Mouse (Mus musculus): ENCODE data around the gene Nmt1. TPM values are rescaled to one million over a fixed set of nuclear protein-coding genes. Genes with fewer than 3 reads are reported as not detected.

Gene Nmt1
- total and polyA plus RNA-seq, 3 experiments, result 37.1 to 67.2 (median 60.5) TPM

GRCm38 (mm10) chr11:103020713-103021335 lies 7.2 kb upstream of the Nmt1 start:
- H3K9ac ChIP-seq (ENCODE audit: low read depth, low read length), result no peak overlapping the region
- H3K36me3 ChIP-seq (ENCODE audit: control insufficient read depth, insufficient read depth, low read length), result no peaks in the 10 kb centered on the region
- no peaks in the 10 kb centered on the region for H3K27me3 ChIP-seq (ENCODE audit: control insufficient read depth, insufficient read depth, low read length)
- 71% methylated on average over 3 of the region's 3 CpGs for whole genome bisulfite sequencing
- H3K4me3 ChIP-seq, result no peak overlapping the region
- H3K27ac ChIP-seq, result no peak overlapping the region
- DNase-seq, result no peak
- H3K79me2 ChIP-seq (replicated peaks; ENCODE audit: control insufficient read depth, insufficient read depth, low read length), result no peaks in the 10 kb centered on the region
- intact Hi-C loops (cut with DNase I), result no loop called here
- no peak for TF ChIP-seq EP300 (IDR thresholded peaks at IDR 0.05; ENCODE audit: insufficient read depth, low read depth, low read length)
- TF ChIP-seq CTCF (IDR thresholded peaks at IDR 0.05), result peak; percentile 29
- no peak for TF ChIP-seq POLR2A (IDR thresholded peaks at IDR 0.05; ENCODE audit: insufficient read depth, low read depth, low read length)
- peaks cover 2% of the 10 kb centered on the region; the same call in 1 of the 2 replicates for H3K4me1 ChIP-seq (ENCODE audit: control insufficient read depth, insufficient read depth, low read length)

- peaks cover 5% of the 10 kb centered on the region for H3K4me1 ChIP-seq (ENCODE audit: control insufficient read depth, insufficient read depth, low read length)
- 0 out of 2 replicates have a peak, but pooled peaks cover 1% of the 10 kb centered on the region for H3K79me2 ChIP-seq (replicated peaks; ENCODE audit: control insufficient read depth, insufficient read depth, low read length)
- H3K9ac ChIP-seq (ENCODE audit: low read depth, low read length), result no peak overlapping the region
- WGBS, result 91% methylated on average over 3 of the region's 3 CpGs
- TF ChIP-seq POLR2A (IDR thresholded peaks at IDR 0.05; ENCODE audit: insufficient read depth, low read depth, low read length), result no peak
- no peak for TF ChIP-seq CTCF (IDR thresholded peaks at IDR 0.05)
- TF ChIP-seq EP300 (IDR thresholded peaks at IDR 0.05; ENCODE audit: insufficient read depth, low read depth, low read length), result no peak
- peaks cover 5% of the 10 kb centered on the region for H3K36me3 ChIP-seq (ENCODE audit: control insufficient read depth, insufficient read depth, low read length)
- no peak for DNase-seq
- no peaks in the 10 kb centered on the region for H3K27me3 ChIP-seq (ENCODE audit: control insufficient read depth, insufficient read depth, low read length)
- intact Hi-C loops (cut with DNase I), result no loop called here
- no peak overlapping the region for H3K4me3 ChIP-seq
- no peak overlapping the region for H3K27ac ChIP-seq
Observed at GRCm38 (mm10) chr11:103023974-103024373, 4.0 kb upstream of the Nmt1 start.

GRCm38 (mm10) chr11:103026901-103027300 lies 1.1 kb upstream of the Nmt1 start:
- no peak for DNase-seq
- intact Hi-C loops (cut with DNase I), result no loop called here
- H3K36me3 ChIP-seq (ENCODE audit: control insufficient read depth, insufficient read depth, low read length), result peaks cover 9% of the 10 kb centered on the region
- 65% methylated on average over 3 of the region's 3 CpGs for WGBS
- no peaks in the 10 kb centered on the region for H3K27me3 ChIP-seq (ENCODE audit: control insufficient read depth, insufficient read depth, low read length)
- peaks cover 5% of the 10 kb centered on the region for H3K4me1 ChIP-seq (ENCODE audit: control insufficient read depth, insufficient read depth, low read length)
- TF ChIP-seq CTCF (IDR thresholded peaks at IDR 0.05) (no peak), POLR2A (IDR thresholded peaks at IDR 0.05; ENCODE audit: insufficient read depth, low read depth, low read length) (no peak), EP300 (IDR thresholded peaks at IDR 0.05; ENCODE audit: insufficient read depth, low read depth, low read length) (no peak)
- no peak overlapping the region; the same call in 1 of the 2 replicates for H3K4me3 ChIP-seq
- peak overlapping the region; percentile 94 for H3K27ac ChIP-seq
- no peak overlapping the region for H3K9ac ChIP-seq (ENCODE audit: low read depth, low read length)
- H3K79me2 ChIP-seq (replicated peaks; ENCODE audit: control insufficient read depth, insufficient read depth, low read length), result peaks cover 1% of the 10 kb centered on the region; the same call in 1 of the 2 replicates

- no peak for DNase-seq
- 12% methylated on average over 8 of the region's 8 CpGs for WGBS
- Histone ChIP-seq H3K4me3 (peak overlapping the region; percentile 85), H3K4me1 (ENCODE audit: control insufficient read depth, insufficient read depth, low read length) (peaks cover 5% of the 10 kb centered on the region), H3K36me3 (ENCODE audit: control insufficient read depth, insufficient read depth, low read length) (peaks cover 11% of the 10 kb centered on the region), H3K79me2 (replicated peaks; ENCODE audit: control insufficient read depth, insufficient read depth, low read length) (peaks cover 1% of the 10 kb centered on the region; the same call in 1 of the 2 replicates), H3K9ac (ENCODE audit: low read depth, low read length) (peak overlapping the region; percentile 82), H3K27me3 (ENCODE audit: control insufficient read depth, insufficient read depth, low read length) (no peaks in the 10 kb centered on the region), H3K27ac (peak overlapping the region; percentile 94)
- intact Hi-C loops (cut with DNase I), result no loop called here
- TF ChIP-seq CTCF (IDR thresholded peaks at IDR 0.05), result no peak
- TF ChIP-seq POLR2A (IDR thresholded peaks at IDR 0.05; ENCODE audit: insufficient read depth, low read depth, low read length), result no peak
- TF ChIP-seq EP300 (IDR thresholded peaks at IDR 0.05; ENCODE audit: insufficient read depth, low read depth, low read length), result no peak
Observed at GRCm38 (mm10) chr11:103027570-103028175, 317 bp upstream of the Nmt1 start.

- H3K79me2 ChIP-seq (replicated peaks; ENCODE audit: control insufficient read depth, insufficient read depth, low read length), result peaks cover 4% of the 10 kb centered on the region
- no peak overlapping the region for H3K27ac ChIP-seq
- peaks cover 9% of the 10 kb centered on the region for H3K4me1 ChIP-seq (ENCODE audit: control insufficient read depth, insufficient read depth, low read length)
- no peaks in the 10 kb centered on the region for H3K27me3 ChIP-seq (ENCODE audit: control insufficient read depth, insufficient read depth, low read length)
- no peak overlapping the region for H3K4me3 ChIP-seq
- H3K9ac ChIP-seq (ENCODE audit: low read depth, low read length), result peak overlapping the region; percentile 26; the same call in 1 of the 2 replicates
- H3K36me3 ChIP-seq (ENCODE audit: control insufficient read depth, insufficient read depth, low read length), result peaks cover 6% of the 10 kb centered on the region
- no peak for DNase-seq
- TF ChIP-seq EP300 (IDR thresholded peaks at IDR 0.05; ENCODE audit: insufficient read depth, low read depth, low read length) (no peak), POLR2A (IDR thresholded peaks at IDR 0.05; ENCODE audit: insufficient read depth, low read depth, low read length) (no peak), CTCF (IDR thresholded peaks at IDR 0.05) (no peak)
- intact Hi-C loops (cut with DNase I), result no loop called here
- WGBS, result 57% methylated on average over 3 of the region's 3 CpGs
Observed at GRCm38 (mm10) chr11:103033030-103033429, 5.0 kb downstream of the Nmt1 start.

- DNase-seq, result no peak
- 70% methylated on average over 6 of the region's 6 CpGs for WGBS
- intact Hi-C loops (cut with DNase I), result no loop called here
Observed at GRCm38 (mm10) chr11:103035007-103035406, 7.0 kb downstream of the Nmt1 start.

More at GRCm38 (mm10) chr11:103035007-103035406, 7.0 kb downstream of the Nmt1 start:
- H3K4me1 ChIP-seq (ENCODE audit: control insufficient read depth, insufficient read depth, low read length), result peaks cover 9% of the 10 kb centered on the region
- H3K27ac ChIP-seq, result no peak overlapping the region
- no peaks in the 10 kb centered on the region for H3K27me3 ChIP-seq (ENCODE audit: control insufficient read depth, insufficient read depth, low read length)
- H3K79me2 ChIP-seq (replicated peaks; ENCODE audit: control insufficient read depth, insufficient read depth, low read length), result peaks cover 6% of the 10 kb centered on the region
- H3K36me3 ChIP-seq (ENCODE audit: control insufficient read depth, insufficient read depth, low read length), result peaks cover 2% of the 10 kb centered on the region
- H3K4me3 ChIP-seq, result no peak overlapping the region
- TF ChIP-seq EP300 (IDR thresholded peaks at IDR 0.05; ENCODE audit: insufficient read depth, low read depth, low read length) (no peak), CTCF (IDR thresholded peaks at IDR 0.05) (no peak), POLR2A (IDR thresholded peaks at IDR 0.05; ENCODE audit: insufficient read depth, low read depth, low read length) (no peak)
- H3K9ac ChIP-seq (ENCODE audit: low read depth, low read length), result no peak overlapping the region
